Mouse (Mus musculus): Measurements from ENCODE around the gene Chaf1b. TPM values are rescaled to one million over a fixed set of nuclear protein-coding genes. Genes with fewer than 3 reads are reported as not detected.

Gene Chaf1b
- total and polyA plus RNA-seq, 3 experiments = 48.2 to 53.9 TPM; not detected in 1

DNA sequence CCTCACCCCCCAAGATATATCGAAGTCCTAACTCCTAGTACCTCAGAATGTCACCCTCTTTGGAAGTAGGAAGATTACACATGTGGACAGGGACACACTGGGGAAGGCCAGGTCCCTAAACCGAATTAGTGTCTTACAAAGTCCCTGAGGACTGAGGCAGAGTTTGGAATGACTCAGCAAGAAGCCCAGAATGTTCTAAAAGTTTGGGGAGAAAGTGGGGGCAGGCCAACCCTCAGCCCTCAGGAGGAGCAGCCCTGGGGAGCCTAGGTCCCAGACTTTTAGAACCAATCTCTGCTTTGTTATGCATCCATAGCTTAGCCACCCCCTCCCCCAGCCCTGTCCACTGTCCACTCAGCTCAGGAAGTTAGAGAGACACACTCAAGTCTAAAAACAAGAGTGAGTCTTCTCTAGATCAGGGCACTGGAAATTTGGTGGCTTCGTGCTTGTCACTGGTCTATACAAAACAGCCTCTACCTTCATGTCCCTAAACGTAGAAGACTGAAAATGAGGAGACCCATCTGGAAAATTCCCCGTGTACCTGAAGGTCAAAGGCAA lies 39.2 kb downstream of the Chaf1b start:
- Histone ChIP-seq H3K27me3 (ENCODE audit: control insufficient read depth in 1 of 2, insufficient read depth in 2 of 2, low read length in 2 of 2) (no peaks in the 10 kb centered on the region), H3K36me3 (ENCODE audit: control insufficient read depth in 1 of 2, insufficient read depth in 2 of 2, low read length in 2 of 2) (peaks cover 0 to under 1% of the 10 kb centered on the region in 2 experiments; a peak in 1 of 4 replicates), H3K4me1 (ENCODE audit: control insufficient read depth in 1 of 2, insufficient read depth in 2 of 2, low read length in 2 of 2) (peaks cover under 1 to 2% of the 10 kb centered on the region in 2 experiments; a peak in 3 of 4 replicates), H3K9me3 (replicated peaks; ENCODE audit: insufficient read depth, low read length) (no peaks in the 10 kb centered on the region), H3K4me3 (ENCODE audit: control insufficient read depth in 1 of 2, insufficient read depth in 1 of 2, low read depth in 2 of 2, low read length in 2 of 2) (no peak overlapping the region), H3K27ac (ENCODE audit: control insufficient read depth, low read depth, low read length) (no peak overlapping the region), H3K79me2 (ENCODE audit: control insufficient read depth, insufficient read depth, low read length, poor library complexity) (no peaks in the 10 kb centered on the region), H3K9ac (ENCODE audit: control insufficient read depth, low read depth, low read length, poor library complexity, severe bottlenecking) (no peak overlapping the region)
- no peak for DNase-seq (ENCODE audit: low read depth, low spot score)
- TF ChIP-seq TCF12 (IDR thresholded peaks at IDR 0.05; ENCODE audit: low read depth, low read length) (no peak), GATA1 (IDR thresholded peaks at IDR 0.05; ENCODE audit: low read depth, low read length) (no peak), POLR2A (IDR thresholded peaks at IDR 0.05; ENCODE audit: control insufficient read depth in 1 of 2, insufficient read depth in 1 of 2, low read depth in 1 of 2, low read length in 2 of 2, poor library complexity in 1 of 2) (no peak), MXI1 (IDR thresholded peaks at IDR 0.05; ENCODE audit: low read depth, low read length) (no peak), NELFE (IDR thresholded peaks at IDR 0.05; ENCODE audit: low read depth, low read length) (no peak), MAX (IDR thresholded peaks at IDR 0.05; ENCODE audit: low read length) (no peak), ETS1 (IDR thresholded peaks at IDR 0.05; ENCODE audit: low read depth, low read length) (no peak), GABPA (IDR thresholded peaks at IDR 0.05; ENCODE audit: low read depth, low read length) (no peak), ZC3H11A (IDR thresholded peaks at IDR 0.05; ENCODE audit: low read depth, low read length) (no peak), ZNF384 (IDR thresholded peaks at IDR 0.05; ENCODE audit: low read depth, low read length) (no peak), RCOR1 (IDR thresholded peaks at IDR 0.05; ENCODE audit: low read depth, low read length) (no peak), EP300 (IDR thresholded peaks at IDR 0.05; ENCODE audit: low read depth in 1 of 2, low read length in 2 of 2) (no peak), CHD2 (IDR thresholded peaks at IDR 0.05; ENCODE audit: low read length) (no peak), MYB (IDR thresholded peaks at IDR 0.05; ENCODE audit: low read depth, low read length) (no peak), SMC3 (IDR thresholded peaks at IDR 0.05; ENCODE audit: low read depth, low read length) (no peak), KAT2A (conservative IDR thresholded peaks at IDR 0.05; ENCODE audit: low read depth, low read length) (no peak), POLR2AphosphoS5 (IDR thresholded peaks at IDR 0.05; ENCODE audit: borderline replicate concordance, low read depth, low read length) (no peak), POLR2AphosphoS2 (IDR thresholded peaks at IDR 0.05; ENCODE audit: low read length) (no peak), RAD21 (IDR thresholded peaks at IDR 0.05; ENCODE audit: low read depth, low read length) (no peak), MEF2A (IDR thresholded peaks at IDR 0.05; ENCODE audit: extremely low read depth, insufficient replicate concordance, low read depth, low read length, poor library complexity, severe bottlenecking) (no peak)

GRCm38 (mm10) chr16:93923788-93924187 lies 40.1 kb downstream of the Chaf1b start:
- TF ChIP-seq ZNF384 (IDR thresholded peaks at IDR 0.05; ENCODE audit: low read depth, low read length) (no peak), CHD1 (IDR thresholded peaks at IDR 0.05; ENCODE audit: low read depth, low read length) (no peak), RCOR1 (IDR thresholded peaks at IDR 0.05; ENCODE audit: low read depth, low read length) (no peak), UBTF (IDR thresholded peaks at IDR 0.05; ENCODE audit: borderline replicate concordance, insufficient read depth, low read depth, low read length) (no peak), TBP (IDR thresholded peaks at IDR 0.05; ENCODE audit: low read depth, low read length) (no peak), CTCF (IDR thresholded peaks at IDR 0.05 in 2 of 3, conservative IDR thresholded peaks at IDR 0.05 in 1 of 3; ENCODE audit: control insufficient read depth in 1 of 3, insufficient read depth in 1 of 3, low read depth in 2 of 3, low read length in 3 of 3, poor library complexity in 1 of 3, severe bottlenecking in 1 of 3) (no peak)
- Histone ChIP-seq H3K4me3 (ENCODE audit: control insufficient read depth in 1 of 2, insufficient read depth in 1 of 2, low read depth in 2 of 2, low read length in 2 of 2) (no peak overlapping the region), H3K27ac (ENCODE audit: control insufficient read depth, low read depth, low read length) (no peak overlapping the region), H3K27me3 (ENCODE audit: control insufficient read depth in 1 of 2, insufficient read depth in 2 of 2, low read length in 2 of 2) (no peaks in the 10 kb centered on the region), H3K36me3 (ENCODE audit: control insufficient read depth in 1 of 2, insufficient read depth in 2 of 2, low read length in 2 of 2) (no peaks in the 10 kb centered on the region), H3K79me2 (ENCODE audit: control insufficient read depth, insufficient read depth, low read length, poor library complexity) (no peaks in the 10 kb centered on the region), H3K9me3 (replicated peaks; ENCODE audit: insufficient read depth, low read length) (no peaks in the 10 kb centered on the region), H3K4me1 (ENCODE audit: control insufficient read depth in 1 of 2, insufficient read depth in 2 of 2, low read length in 2 of 2) (no peaks in the 10 kb centered on the region), H3K9ac (ENCODE audit: control insufficient read depth, low read depth, low read length, poor library complexity, severe bottlenecking) (no peak overlapping the region)
- no peak for DNase-seq (ENCODE audit: low read depth, low spot score)

Data from MEL (cell line).